Mouse (Mus musculus): ENCODE data around the gene Fkbp5.

The Fkbp5 gene

GRCm38 (mm10) chr17:28513844-28514243, 3.5 kb downstream of the Fkbp5 start:
- Histone ChIP-seq H3K9me3 (ENCODE audit: low read length) (no peaks in the 10 kb centered on the region), H3K4me3 (replicated peaks; ENCODE audit: low read length) (no peak overlapping the region), H3K4me1 (replicated peaks; ENCODE audit: low read depth, low read length) (peaks cover 78% of the 10 kb centered on the region), H3K27me3 (ENCODE audit: insufficient read depth, low read length) (peaks cover 24% of the 10 kb centered on the region), H3K36me3 (ENCODE audit: insufficient read depth, low read length) (0 out of 2 replicates have a peak, but pooled peaks cover 3% of the 10 kb centered on the region)
- TF ChIP-seq POU5F1 (IDR thresholded peaks at IDR 0.05; ENCODE audit: borderline replicate concordance, low read length) (no peak), NANOG (IDR thresholded peaks at IDR 0.05; ENCODE audit: borderline replicate concordance, low read length) (no peak), CTCF (conservative IDR thresholded peaks at IDR 0.05; ENCODE audit: low read length) (no peak)

DNA sequence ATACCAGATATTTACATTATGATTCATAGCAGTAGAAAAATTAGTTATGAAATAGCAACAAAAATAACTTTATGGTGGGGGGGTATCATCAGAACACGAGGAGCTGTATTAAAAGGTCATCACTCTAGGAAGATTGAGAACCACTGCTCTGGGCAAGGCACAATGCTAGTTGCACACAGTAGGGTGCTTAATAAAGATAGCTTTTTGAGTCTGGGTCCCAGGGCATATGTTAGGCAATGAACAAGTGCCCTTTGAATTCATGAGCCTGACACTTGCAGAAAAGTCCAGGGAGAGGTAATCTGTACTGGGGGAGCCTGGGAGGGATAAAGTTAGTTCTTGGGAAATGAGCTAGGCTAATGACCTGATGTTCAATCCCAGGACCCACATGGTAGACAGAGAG, 4.0 kb downstream of the Fkbp5 start:
- Histone ChIP-seq H3K36me3 (ENCODE audit: insufficient read depth, low read length) (0 out of 2 replicates have a peak, but pooled peaks cover 3% of the 10 kb centered on the region), H3K4me1 (replicated peaks; ENCODE audit: low read depth, low read length) (peaks cover 77% of the 10 kb centered on the region), H3K4me3 (replicated peaks; ENCODE audit: low read length) (no peak overlapping the region), H3K27me3 (ENCODE audit: insufficient read depth, low read length) (peaks cover 23% of the 10 kb centered on the region; the same call in 1 of the 2 replicates), H3K9me3 (ENCODE audit: low read length) (no peaks in the 10 kb centered on the region)
- no peak for TF ChIP-seq NANOG (IDR thresholded peaks at IDR 0.05; ENCODE audit: borderline replicate concordance, low read length)
- no peak for TF ChIP-seq POU5F1 (IDR thresholded peaks at IDR 0.05; ENCODE audit: borderline replicate concordance, low read length)
- TF ChIP-seq CTCF (conservative IDR thresholded peaks at IDR 0.05; ENCODE audit: low read length): no peak

DNA sequence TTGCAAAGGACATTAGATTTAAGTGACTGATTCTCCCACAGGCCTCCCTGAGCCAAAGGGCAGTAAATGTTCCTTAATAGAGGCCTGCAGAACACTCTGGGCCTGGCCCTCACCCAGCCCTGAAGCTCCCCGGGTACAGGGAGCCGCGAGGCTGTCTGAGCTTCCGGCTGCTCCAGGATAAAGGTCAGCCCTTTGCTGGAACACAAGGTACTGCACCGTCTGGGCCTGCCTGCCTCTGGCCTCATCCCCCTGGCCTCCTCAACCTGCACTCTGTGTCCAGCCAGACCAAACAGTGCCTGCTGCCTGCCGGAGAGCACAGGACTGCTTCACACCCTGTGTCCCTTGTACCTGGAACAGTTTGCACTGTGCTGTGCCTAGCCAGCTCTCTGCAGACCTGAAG, 4.6 kb downstream of the Fkbp5 start:
- no peak for TF ChIP-seq POU5F1 (IDR thresholded peaks at IDR 0.05; ENCODE audit: borderline replicate concordance, low read length)
- no peak for TF ChIP-seq CTCF (conservative IDR thresholded peaks at IDR 0.05; ENCODE audit: low read length)
- TF ChIP-seq NANOG (IDR thresholded peaks at IDR 0.05; ENCODE audit: borderline replicate concordance, low read length): no peak
- 0 out of 2 replicates have a peak overlapping the region, but pooled peaks have one; percentile 10 for H3K4me3 ChIP-seq (replicated peaks; ENCODE audit: low read length)
- H3K36me3 ChIP-seq (ENCODE audit: insufficient read depth, low read length): 0 out of 2 replicates have a peak, but pooled peaks cover 3% of the 10 kb centered on the region
- H3K27me3 ChIP-seq (ENCODE audit: insufficient read depth, low read length): peaks cover 23% of the 10 kb centered on the region; the same call in 1 of the 2 replicates
- H3K4me1 ChIP-seq (replicated peaks; ENCODE audit: low read depth, low read length): peaks cover 80% of the 10 kb centered on the region
- no peaks in the 10 kb centered on the region for H3K9me3 ChIP-seq (ENCODE audit: low read length)

DNA sequence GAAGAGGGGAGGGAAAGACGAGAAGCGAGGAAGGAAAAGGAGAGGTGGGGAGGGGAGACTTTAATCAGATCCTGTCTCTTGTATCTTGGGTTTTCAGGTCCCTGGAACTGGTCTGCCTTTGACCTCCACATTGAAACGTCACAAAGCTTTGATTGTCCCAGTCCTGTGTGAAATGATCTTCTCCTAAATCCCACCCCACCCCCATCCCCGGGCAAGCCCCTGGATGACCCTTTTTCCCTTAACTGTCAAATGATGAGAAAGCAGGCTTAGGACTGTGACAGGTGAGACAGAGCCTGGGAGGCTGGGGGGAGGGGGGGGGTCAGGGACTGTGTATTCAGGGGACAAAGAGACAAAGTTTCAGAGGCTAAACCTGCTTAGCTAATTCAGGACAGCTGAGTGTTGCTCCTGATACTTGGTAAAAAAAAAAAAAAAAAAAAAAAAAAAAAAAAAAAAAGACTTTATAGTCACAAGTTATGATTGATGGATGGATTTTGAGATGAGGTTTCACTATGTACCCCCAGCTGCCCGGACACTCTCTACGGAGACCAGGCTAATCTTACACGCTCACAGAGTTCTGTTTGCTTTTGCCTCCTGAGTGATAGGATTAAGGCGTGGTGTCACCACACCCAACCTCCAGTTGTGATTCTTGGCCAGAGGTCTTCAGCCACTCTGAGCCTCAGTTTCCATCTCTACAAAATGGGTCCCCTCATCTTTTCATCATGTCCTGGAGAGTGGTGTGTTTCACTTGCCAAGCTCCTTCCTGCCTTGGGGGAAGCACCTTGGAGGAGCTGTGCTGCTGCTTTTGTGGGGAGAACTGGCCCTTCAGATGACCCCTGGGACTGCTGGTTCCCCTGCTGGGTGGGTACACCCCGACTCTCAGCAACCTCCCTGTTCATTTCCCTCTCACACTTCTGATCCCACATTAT, 5.4 kb downstream of the Fkbp5 start:
- H3K27me3 ChIP-seq (ENCODE audit: insufficient read depth, low read length): peaks cover 21% of the 10 kb centered on the region; the same call in 1 of the 2 replicates
- H3K4me3 ChIP-seq (replicated peaks; ENCODE audit: low read length): no peak overlapping the region
- H3K9me3 ChIP-seq (ENCODE audit: low read length): no peaks in the 10 kb centered on the region
- peaks cover 81% of the 10 kb centered on the region for H3K4me1 ChIP-seq (replicated peaks; ENCODE audit: low read depth, low read length)
- 0 out of 2 replicates have a peak, but pooled peaks cover 3% of the 10 kb centered on the region for H3K36me3 ChIP-seq (ENCODE audit: insufficient read depth, low read length)
- no peak for TF ChIP-seq POU5F1 (IDR thresholded peaks at IDR 0.05; ENCODE audit: borderline replicate concordance, low read length)
- TF ChIP-seq CTCF (conservative IDR thresholded peaks at IDR 0.05; ENCODE audit: low read length): no peak
- TF ChIP-seq NANOG (IDR thresholded peaks at IDR 0.05; ENCODE audit: borderline replicate concordance, low read length): no peak

- TF ChIP-seq CTCF (conservative IDR thresholded peaks at IDR 0.05; ENCODE audit: low read length): no peak
- no peak for TF ChIP-seq POU5F1 (IDR thresholded peaks at IDR 0.05; ENCODE audit: borderline replicate concordance, low read length)
- no peak for TF ChIP-seq NANOG (IDR thresholded peaks at IDR 0.05; ENCODE audit: borderline replicate concordance, low read length)
- Histone ChIP-seq H3K4me3 (replicated peaks; ENCODE audit: low read length) (peak overlapping the region; percentile 69), H3K9me3 (ENCODE audit: low read length) (no peaks in the 10 kb centered on the region), H3K27me3 (ENCODE audit: insufficient read depth, low read length) (peaks cover 17% of the 10 kb centered on the region; the same call in 1 of the 2 replicates), H3K4me1 (replicated peaks; ENCODE audit: low read depth, low read length) (peaks cover 84% of the 10 kb centered on the region), H3K36me3 (ENCODE audit: insufficient read depth, low read length) (0 out of 2 replicates have a peak, but pooled peaks cover 3% of the 10 kb centered on the region)
Observed at GRCm38 (mm10) chr17:28510445-28511342, 6.6 kb downstream of the Fkbp5 start.

- Histone ChIP-seq H3K9me3 (ENCODE audit: low read length) (no peaks in the 10 kb centered on the region), H3K27me3 (ENCODE audit: insufficient read depth, low read length) (peaks cover 3% of the 10 kb centered on the region; the same call in 1 of the 2 replicates), H3K36me3 (ENCODE audit: insufficient read depth, low read length) (no peaks in the 10 kb centered on the region), H3K4me1 (replicated peaks; ENCODE audit: low read depth, low read length) (peaks cover 84% of the 10 kb centered on the region), H3K4me3 (replicated peaks; ENCODE audit: low read length) (peak overlapping the region; percentile 57)
- TF ChIP-seq CTCF (conservative IDR thresholded peaks at IDR 0.05; ENCODE audit: low read length) (no peak), POU5F1 (IDR thresholded peaks at IDR 0.05; ENCODE audit: borderline replicate concordance, low read length) (no peak), NANOG (IDR thresholded peaks at IDR 0.05; ENCODE audit: borderline replicate concordance, low read length) (no peak)
Observed at GRCm38 (mm10) chr17:28507496-28507895, 9.8 kb downstream of the Fkbp5 start.

- Histone ChIP-seq H3K9me3 (ENCODE audit: low read length) (no peaks in the 10 kb centered on the region), H3K4me3 (replicated peaks; ENCODE audit: low read length) (peak overlapping the region; percentile 57), H3K36me3 (ENCODE audit: insufficient read depth, low read length) (no peaks in the 10 kb centered on the region), H3K4me1 (replicated peaks; ENCODE audit: low read depth, low read length) (peaks cover 84% of the 10 kb centered on the region), H3K27me3 (ENCODE audit: insufficient read depth, low read length) (peaks cover 3% of the 10 kb centered on the region; the same call in 1 of the 2 replicates)
- TF ChIP-seq NANOG (IDR thresholded peaks at IDR 0.05; ENCODE audit: borderline replicate concordance, low read length) (no peak), CTCF (conservative IDR thresholded peaks at IDR 0.05; ENCODE audit: low read length) (no peak), POU5F1 (IDR thresholded peaks at IDR 0.05; ENCODE audit: borderline replicate concordance, low read length) (no peak)
Observed at GRCm38 (mm10) chr17:28506895-28507294, 10.4 kb downstream of the Fkbp5 start.

Data from E14TG2a.4 (cell line).